Mouse (Mus musculus): ENCODE measurements around the gene Noto. TPM values are rescaled to one million over a fixed set of nuclear protein-coding genes. Genes with fewer than 3 reads are reported as not detected.
A peak's percentile ranks its signal among the peaks of the same experiment; 100 is the strongest.

Noto gene
- polyA plus RNA-seq, 1 experiment from 2014 or later = not detected

- Histone ChIP-seq H3K36me3 (ENCODE audit: control insufficient read depth, insufficient read depth) (no peaks in the 10 kb centered on the region), H3K9me3 (ENCODE audit: control insufficient read depth, low read length) (no peaks in the 10 kb centered on the region), H3K4me3 (replicated peaks; ENCODE audit: low read length) (no peak overlapping the region), H3K27me3 (replicated peaks; ENCODE audit: control insufficient read depth, insufficient read depth, low read length) (peaks cover 28% of the 10 kb centered on the region), H3K4me2 (ENCODE audit: low read length) (no peak overlapping the region), H3K27ac (ENCODE audit: low read length) (no peak overlapping the region), H3K9ac (replicated peaks; ENCODE audit: low read depth, low read length) (0 out of 2 replicates have a peak overlapping the region, but pooled peaks have one; percentile 29), H3K4me1 (replicated peaks; ENCODE audit: control insufficient read depth, insufficient read depth, low read length) (peaks cover 6% of the 10 kb centered on the region)
- WGBS = 7% methylated on average over 13 of the region's 13 CpGs
- peak; percentile 94 for ATAC-seq
Measured at GRCm38 (mm10) chr6:85410771-85411273, 12.9 kb upstream of the Noto start.

GRCm38 (mm10) chr6:85415829-85416228, 7.9 kb upstream of the Noto start:
- no peak for ATAC-seq
- WGBS = 64% methylated on average over 3 of the region's 3 CpGs
- no peaks in the 10 kb centered on the region for H3K36me3 ChIP-seq (ENCODE audit: control insufficient read depth, insufficient read depth)

GRCm38 (mm10) chr6:85419150-85419549, 4.5 kb upstream of the Noto start:
- Histone ChIP-seq H3K4me3 (replicated peaks; ENCODE audit: low read length) (no peak overlapping the region), H3K36me3 (ENCODE audit: control insufficient read depth, insufficient read depth) (no peaks in the 10 kb centered on the region), H3K9me3 (ENCODE audit: control insufficient read depth, low read length) (no peaks in the 10 kb centered on the region), H3K4me1 (replicated peaks; ENCODE audit: control insufficient read depth, insufficient read depth, low read length) (no peaks in the 10 kb centered on the region), H3K9ac (replicated peaks; ENCODE audit: low read depth, low read length) (no peak overlapping the region), H3K27ac (ENCODE audit: low read length) (no peak overlapping the region), H3K27me3 (replicated peaks; ENCODE audit: control insufficient read depth, insufficient read depth, low read length) (no peaks in the 10 kb centered on the region), H3K4me2 (ENCODE audit: low read length) (no peak overlapping the region)
- WGBS = 84% methylated on average over 2 of the region's 2 CpGs
- no peak for ATAC-seq

More at GRCm38 (mm10) chr6:85415829-85416228, 7.9 kb upstream of the Noto start:
- H3K27me3 ChIP-seq (replicated peaks; ENCODE audit: control insufficient read depth, insufficient read depth, low read length) = no peaks in the 10 kb centered on the region
- no peaks in the 10 kb centered on the region for H3K4me1 ChIP-seq (replicated peaks; ENCODE audit: control insufficient read depth, insufficient read depth, low read length)
- no peak overlapping the region for H3K4me2 ChIP-seq (ENCODE audit: low read length)
- no peak overlapping the region for H3K9ac ChIP-seq (replicated peaks; ENCODE audit: low read depth, low read length)
- H3K27ac ChIP-seq (ENCODE audit: low read length) = no peak overlapping the region
- no peaks in the 10 kb centered on the region for H3K9me3 ChIP-seq (ENCODE audit: control insufficient read depth, low read length)
- H3K4me3 ChIP-seq (replicated peaks; ENCODE audit: low read length) = no peak overlapping the region

- peaks cover 7% of the 10 kb centered on the region for H3K4me1 ChIP-seq (replicated peaks; ENCODE audit: control insufficient read depth, insufficient read depth, low read length)
- peak overlapping the region; percentile 90 for H3K4me2 ChIP-seq (ENCODE audit: low read length)
- peak overlapping the region; percentile 82 for H3K9ac ChIP-seq (replicated peaks; ENCODE audit: low read depth, low read length)
- 51% methylated on average over 8 of the region's 8 CpGs for WGBS
- no peak overlapping the region for H3K27ac ChIP-seq (ENCODE audit: low read length)
- ATAC-seq = peak; percentile 65
- no peaks in the 10 kb centered on the region for H3K9me3 ChIP-seq (ENCODE audit: control insufficient read depth, low read length)
- no peaks in the 10 kb centered on the region for H3K36me3 ChIP-seq (ENCODE audit: control insufficient read depth, insufficient read depth)
- H3K27me3 ChIP-seq (replicated peaks; ENCODE audit: control insufficient read depth, insufficient read depth, low read length) = no peaks in the 10 kb centered on the region
- H3K4me3 ChIP-seq (replicated peaks; ENCODE audit: low read length) = peak overlapping the region; percentile 88
Measured at GRCm38 (mm10) chr6:85431274-85431841, 7.7 kb downstream of the Noto start.

- no peaks in the 10 kb centered on the region for H3K9me3 ChIP-seq (ENCODE audit: control insufficient read depth, low read length)
- peak within 1 kb of the TSS; percentile 82 for H3K9ac ChIP-seq (replicated peaks; ENCODE audit: low read depth, low read length)
- peak; percentile 83 for ATAC-seq
- H3K27me3 ChIP-seq (replicated peaks; ENCODE audit: control insufficient read depth, insufficient read depth, low read length) = no peaks in the 10 kb centered on the region
- H3K36me3 ChIP-seq (ENCODE audit: control insufficient read depth, insufficient read depth) = no peaks in the 10 kb centered on the region
- H3K4me3 ChIP-seq (replicated peaks; ENCODE audit: low read length) = peak within 1 kb of the TSS; percentile 88
- no peak within 1 kb of the TSS for H3K27ac ChIP-seq (ENCODE audit: low read length)
- peaks cover 7% of the 10 kb centered on the region for H3K4me1 ChIP-seq (replicated peaks; ENCODE audit: control insufficient read depth, insufficient read depth, low read length)
- H3K4me2 ChIP-seq (ENCODE audit: low read length) = peak within 1 kb of the TSS; percentile 90
- WGBS = under 1% methylated on average over 39 of the region's 39 CpGs
Measured at GRCm38 (mm10) chr6:85431842-85432431, 8.3 kb downstream of the Noto start, which contains the start of gene Smyd5. Gene Smyd5, plus strand, starts transcription at chr6:85431989.

- H3K9ac ChIP-seq (replicated peaks; ENCODE audit: low read depth, low read length) = no peak overlapping the region
- no peak for ATAC-seq
- peaks cover 3% of the 10 kb centered on the region; the same call in 1 of the 2 replicates for H3K36me3 ChIP-seq (ENCODE audit: control insufficient read depth, insufficient read depth)
- H3K4me1 ChIP-seq (replicated peaks; ENCODE audit: control insufficient read depth, insufficient read depth, low read length) = peaks cover 7% of the 10 kb centered on the region
- no peaks in the 10 kb centered on the region for H3K9me3 ChIP-seq (ENCODE audit: control insufficient read depth, low read length)
- H3K27ac ChIP-seq (ENCODE audit: low read length) = no peak overlapping the region
- no peak overlapping the region for H3K4me3 ChIP-seq (replicated peaks; ENCODE audit: low read length)
- no peaks in the 10 kb centered on the region for H3K27me3 ChIP-seq (replicated peaks; ENCODE audit: control insufficient read depth, insufficient read depth, low read length)
- H3K4me2 ChIP-seq (ENCODE audit: low read length) = no peak overlapping the region
- 80% methylated on average over 5 of the region's 5 CpGs for WGBS
Measured at GRCm38 (mm10) chr6:85433865-85434264, 10.2 kb downstream of the Noto start.

GRCm38 (mm10) chr6:85436204-85436603, 12.5 kb downstream of the Noto start:
- H3K27ac ChIP-seq (ENCODE audit: low read length) = no peak overlapping the region
- H3K27me3 ChIP-seq (replicated peaks; ENCODE audit: control insufficient read depth, insufficient read depth, low read length) = no peaks in the 10 kb centered on the region
- 89% methylated on average over 1 of the region's 1 CpGs for WGBS
- no peaks in the 10 kb centered on the region for H3K9me3 ChIP-seq (ENCODE audit: control insufficient read depth, low read length)
- peaks cover 3% of the 10 kb centered on the region; the same call in 1 of the 2 replicates for H3K36me3 ChIP-seq (ENCODE audit: control insufficient read depth, insufficient read depth)
- no peak overlapping the region for H3K4me2 ChIP-seq (ENCODE audit: low read length)
- no peak for ATAC-seq
- H3K4me1 ChIP-seq (replicated peaks; ENCODE audit: control insufficient read depth, insufficient read depth, low read length) = peaks cover 7% of the 10 kb centered on the region
- no peak overlapping the region for H3K4me3 ChIP-seq (replicated peaks; ENCODE audit: low read length)
- no peak overlapping the region for H3K9ac ChIP-seq (replicated peaks; ENCODE audit: low read depth, low read length)

- no peak overlapping the region for H3K4me3 ChIP-seq (replicated peaks; ENCODE audit: low read length)
- H3K9ac ChIP-seq (replicated peaks; ENCODE audit: low read depth, low read length) = no peak overlapping the region
- H3K27me3 ChIP-seq (replicated peaks; ENCODE audit: control insufficient read depth, insufficient read depth, low read length) = no peaks in the 10 kb centered on the region
- H3K36me3 ChIP-seq (ENCODE audit: control insufficient read depth, insufficient read depth) = peaks cover 3% of the 10 kb centered on the region; the same call in 1 of the 2 replicates
- no peak overlapping the region for H3K4me2 ChIP-seq (ENCODE audit: low read length)
- H3K27ac ChIP-seq (ENCODE audit: low read length) = no peak overlapping the region
- no peak for ATAC-seq
- peaks cover 6% of the 10 kb centered on the region for H3K4me1 ChIP-seq (replicated peaks; ENCODE audit: control insufficient read depth, insufficient read depth, low read length)
- no peaks in the 10 kb centered on the region for H3K9me3 ChIP-seq (ENCODE audit: control insufficient read depth, low read length)
- WGBS = 86% methylated on average over 5 of the region's 6 CpGs
Measured at GRCm38 (mm10) chr6:85436631-85437030, 12.9 kb downstream of the Noto start.

- H3K4me2 ChIP-seq (ENCODE audit: low read length) = no peak overlapping the region
- no peak overlapping the region for H3K9ac ChIP-seq (replicated peaks; ENCODE audit: low read depth, low read length)
- peaks cover 4% of the 10 kb centered on the region; the same call in 1 of the 2 replicates for H3K36me3 ChIP-seq (ENCODE audit: control insufficient read depth, insufficient read depth)
- H3K27ac ChIP-seq (ENCODE audit: low read length) = no peak overlapping the region
- no peaks in the 10 kb centered on the region for H3K9me3 ChIP-seq (ENCODE audit: control insufficient read depth, low read length)
- 85% methylated on average over 4 of the region's 4 CpGs for WGBS
- no peaks in the 10 kb centered on the region for H3K4me1 ChIP-seq (replicated peaks; ENCODE audit: control insufficient read depth, insufficient read depth, low read length)
- no peak overlapping the region for H3K4me3 ChIP-seq (replicated peaks; ENCODE audit: low read length)
- ATAC-seq = no peak
- H3K27me3 ChIP-seq (replicated peaks; ENCODE audit: control insufficient read depth, insufficient read depth, low read length) = no peaks in the 10 kb centered on the region
Measured at GRCm38 (mm10) chr6:85441142-85441541, 17.5 kb downstream of the Noto start.

Measured in forebrain, embryonic 16.5 days (tissue).